Mouse (Mus musculus): ENCODE results near the gene Rnpep.
"Not testable (repeated sequence)": the region's sequence is repeated elsewhere in the genome, so short reads cannot be mapped to it uniquely, and the experiment has no call there.

GRCm38 (mm10) chr1:135240206-135240605 lies 43.7 kb downstream of the Rnpep start:
- not testable (repeated sequence) for TF ChIP-seq CTCF (IDR thresholded peaks at IDR 0.05; ENCODE audit: low read depth); EP300 (optimal IDR thresholded peaks at IDR 0.05)

Data from stomach, postnatal 0 days (tissue).